Mouse (Mus musculus) embryo, embryonic 11 days (tissue): ENCODE results near the gene Spryd4.
A peak's percentile ranks its signal among the peaks of the same experiment; 100 is the strongest.
"Not testable (repeated sequence)": the region's sequence is repeated elsewhere in the genome, so short reads cannot be mapped to it uniquely, and the experiment has no call there.

Experiments
- DNase-seq: peaks from one replicate; pipeline ENCODE4 v3.0.0-alpha.2; 2015

The Spryd4 gene

DNA sequence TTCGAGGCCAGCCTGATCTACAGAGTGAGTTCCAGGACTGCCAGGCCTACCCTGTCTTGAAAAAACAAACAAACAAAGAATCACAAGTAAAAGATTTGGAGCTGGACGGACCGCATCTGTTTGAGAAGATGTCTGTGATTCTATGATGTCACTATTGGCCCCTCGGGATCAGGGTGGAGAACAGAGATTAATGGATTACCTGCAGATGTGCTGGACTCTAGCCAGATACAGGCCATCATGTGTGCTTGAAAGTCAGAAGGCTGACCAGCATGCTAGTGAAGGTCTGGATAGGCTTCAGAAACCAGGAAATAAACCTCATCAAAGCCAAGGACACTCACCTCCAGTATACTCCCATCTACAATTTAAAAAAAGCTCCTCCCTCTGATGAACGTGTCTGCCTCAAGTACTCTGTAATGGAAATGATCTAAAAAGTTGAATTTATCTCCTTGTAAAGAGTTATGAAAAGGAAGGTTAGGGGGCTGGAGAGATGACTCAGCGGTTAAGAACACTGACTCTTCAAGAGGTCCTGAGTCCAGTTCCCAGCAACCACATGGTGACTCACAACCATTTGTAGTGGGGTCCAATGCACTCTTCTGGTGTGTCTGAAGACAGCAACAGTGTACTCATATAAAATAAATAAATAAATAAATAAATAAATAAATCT is 26.2 kb downstream of the Spryd4 start:
- DNase-seq: no peak

DNA sequence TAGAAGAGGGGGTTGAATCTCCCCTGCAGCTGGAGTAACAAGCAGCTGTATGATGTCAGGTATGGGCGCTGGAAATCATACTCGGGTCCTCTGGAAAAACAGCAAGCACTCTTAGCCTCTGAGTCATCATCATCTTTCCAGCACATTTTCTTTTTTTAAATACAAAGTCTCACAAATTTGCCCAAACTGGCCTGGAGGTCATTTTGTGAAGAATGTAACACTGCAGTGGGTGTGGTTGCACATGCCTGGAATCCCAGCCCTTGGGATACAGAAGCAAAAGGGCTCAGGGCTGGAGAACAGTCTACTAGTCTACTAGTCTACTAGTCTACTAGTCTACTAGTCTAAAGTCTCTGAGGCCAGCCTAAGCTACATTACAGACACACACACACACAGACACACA is 27.3 kb downstream of the Spryd4 start:
- DNase-seq: no peak

DNA sequence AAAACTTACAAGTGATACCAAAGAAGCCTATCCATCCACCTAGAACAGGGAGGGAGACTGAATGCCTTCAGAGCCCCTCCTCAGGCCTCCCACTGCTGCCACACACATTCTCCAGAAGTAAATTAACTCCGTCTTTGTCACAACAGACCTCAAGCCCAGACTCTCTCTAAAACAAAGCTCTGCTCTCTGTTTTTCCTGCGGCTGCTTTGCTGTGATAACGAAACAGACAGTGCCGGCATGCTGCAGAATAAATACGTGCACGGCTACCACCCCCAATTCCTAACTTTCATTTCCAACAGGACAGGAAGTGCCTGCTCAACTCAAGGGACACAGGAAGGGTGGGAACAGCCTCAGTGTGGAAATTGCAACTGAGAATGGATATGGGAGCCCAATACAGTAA is 31.6 kb downstream of the Spryd4 start, which contains the start of gene Rbms2:
Rbms2 (minus strand) TSS at position 309 of the 400 bp plus-strand sequence.
- DNase-seq: peak; percentile 47

DNA sequence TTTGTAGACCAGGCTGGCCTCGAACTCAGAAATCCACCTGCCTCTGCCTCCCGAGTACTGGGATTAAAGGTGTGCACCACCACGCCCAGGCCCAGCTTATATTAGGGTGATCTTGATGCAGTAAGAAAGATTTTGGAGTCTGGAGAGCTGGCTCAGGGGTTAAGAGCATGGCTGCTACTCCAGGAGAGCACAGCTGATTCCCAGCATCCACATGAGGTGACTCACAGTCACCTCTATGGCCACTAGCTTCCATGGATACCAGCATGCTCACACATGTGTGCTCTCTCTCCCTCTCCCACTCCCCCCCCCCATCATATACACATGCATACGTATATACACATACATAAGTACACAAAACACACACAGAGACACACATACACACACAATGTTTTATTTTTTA is 34.3 kb downstream of the Spryd4 start:
- DNase-seq: no peak

DNA sequence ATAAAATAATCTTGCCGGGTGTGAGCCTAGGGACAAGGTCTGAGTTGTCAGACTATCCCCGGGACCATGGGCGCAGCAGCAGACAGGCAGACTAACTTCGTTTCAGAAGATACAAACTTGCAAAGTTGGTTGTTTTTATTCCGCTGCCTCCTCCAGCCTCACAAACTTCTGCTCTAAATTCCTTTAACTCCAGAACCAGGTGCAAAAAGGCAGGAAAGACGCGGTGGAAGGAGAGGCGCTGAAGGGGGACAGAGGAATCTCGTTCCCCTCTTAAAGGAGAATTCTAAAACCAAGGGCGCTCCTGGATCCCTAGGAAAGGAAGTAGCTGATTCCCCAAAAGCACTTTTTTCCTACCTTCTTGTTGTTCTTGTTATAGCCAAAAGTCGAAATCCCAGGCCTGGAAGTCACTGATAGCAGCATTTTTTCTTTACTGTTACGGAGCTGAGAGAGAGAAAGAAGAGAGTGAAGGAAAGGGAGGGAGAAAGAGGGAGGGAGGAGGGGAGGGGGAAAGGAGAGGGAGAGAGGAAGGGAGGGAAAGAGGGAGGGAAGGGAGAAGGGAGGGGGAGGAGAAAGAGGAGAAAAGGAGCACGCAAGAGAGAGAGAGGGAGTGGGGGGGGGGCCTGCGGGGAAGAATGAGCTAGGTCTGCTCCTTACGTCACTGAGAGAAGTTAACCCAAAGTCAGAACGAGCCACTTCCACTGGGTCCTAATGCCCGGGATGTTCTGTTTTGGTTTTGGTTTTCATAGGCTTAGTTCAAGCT is 35.4 kb downstream of the Spryd4 start:
- peak; percentile 91 for DNase-seq

DNA sequence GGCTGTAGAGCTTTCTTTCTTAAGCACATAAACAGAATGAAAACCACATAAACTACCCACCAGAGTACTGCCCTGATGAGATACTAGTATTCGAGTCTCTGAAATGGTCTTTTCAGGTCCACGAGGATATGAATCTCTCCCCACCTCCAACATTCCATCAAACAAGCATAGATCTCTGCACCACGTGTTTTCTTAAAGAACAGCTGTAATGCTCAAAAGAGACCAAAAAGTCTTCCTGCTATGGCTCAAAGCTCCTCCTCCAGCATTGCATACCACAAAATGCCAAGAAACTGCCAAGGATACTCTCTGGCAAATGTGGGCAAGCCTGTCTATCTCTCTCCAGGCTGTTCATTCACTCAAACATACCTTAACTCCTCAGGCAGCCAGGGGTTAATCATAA is 36.3 kb downstream of the Spryd4 start:
- no peak for DNase-seq

DNA sequence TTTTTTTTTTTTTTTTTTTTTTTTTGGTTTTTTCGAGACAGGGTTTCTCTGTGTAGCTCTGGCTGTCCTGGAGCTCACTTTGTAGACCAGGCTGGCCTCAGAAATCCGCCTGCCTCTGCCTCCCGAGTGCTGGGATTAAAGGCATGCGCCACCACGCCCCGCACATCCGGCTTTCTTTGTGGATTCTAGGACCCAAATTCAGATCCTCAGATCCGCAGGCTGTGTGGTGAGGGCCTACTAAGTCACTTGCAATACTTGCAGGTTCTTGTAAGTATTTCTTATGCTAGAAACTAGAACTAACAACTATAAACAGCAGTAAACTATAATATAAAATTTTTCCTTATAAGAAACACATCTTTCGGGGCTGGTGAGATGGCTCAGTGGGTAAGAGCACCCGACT is 40.3 kb downstream of the Spryd4 start:
- not testable (repeated sequence) for DNase-seq

DNA sequence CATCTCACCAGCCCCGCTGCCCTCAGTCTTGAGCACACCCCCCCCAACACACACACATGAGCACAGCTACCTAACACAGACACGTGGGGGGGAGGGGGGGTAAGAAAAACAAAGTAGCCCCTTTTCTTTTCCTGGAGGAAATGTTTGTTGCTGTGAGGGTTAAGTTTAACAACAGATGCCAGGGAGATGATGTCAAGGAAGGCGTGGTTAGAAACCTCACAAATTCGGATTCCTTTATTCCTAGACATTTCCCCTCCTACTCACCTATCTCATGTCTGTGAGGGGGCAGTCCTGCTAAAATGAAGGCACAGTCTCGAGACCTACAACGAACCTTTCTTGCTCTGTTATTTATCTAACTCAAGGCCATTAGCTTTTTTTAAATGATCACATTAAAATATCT is 44.5 kb downstream of the Spryd4 start:
- no peak for DNase-seq

DNA sequence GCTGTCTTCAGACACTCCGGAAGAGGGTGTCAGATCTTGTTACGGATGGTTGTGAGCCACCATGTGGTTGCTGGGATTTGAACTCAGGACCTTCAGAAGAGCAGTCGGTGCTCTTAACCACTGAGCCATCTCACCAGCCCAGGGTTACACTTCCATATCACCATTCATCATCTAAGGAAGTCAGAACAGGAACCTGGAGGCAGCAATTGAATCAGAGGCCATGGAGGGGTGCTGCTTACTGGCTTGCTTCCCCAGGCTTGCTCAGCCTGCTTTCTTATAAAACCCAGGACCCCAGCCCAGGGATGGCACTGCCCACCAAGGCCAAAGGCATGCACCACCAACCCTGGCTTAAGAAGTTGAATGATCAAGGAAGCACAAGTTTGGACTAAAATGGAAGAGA is 45.9 kb downstream of the Spryd4 start:
- not testable (repeated sequence) for DNase-seq
